Comparison of ENCODE assay signal across 17 mouse cellular contexts in the genomic region with DNA sequence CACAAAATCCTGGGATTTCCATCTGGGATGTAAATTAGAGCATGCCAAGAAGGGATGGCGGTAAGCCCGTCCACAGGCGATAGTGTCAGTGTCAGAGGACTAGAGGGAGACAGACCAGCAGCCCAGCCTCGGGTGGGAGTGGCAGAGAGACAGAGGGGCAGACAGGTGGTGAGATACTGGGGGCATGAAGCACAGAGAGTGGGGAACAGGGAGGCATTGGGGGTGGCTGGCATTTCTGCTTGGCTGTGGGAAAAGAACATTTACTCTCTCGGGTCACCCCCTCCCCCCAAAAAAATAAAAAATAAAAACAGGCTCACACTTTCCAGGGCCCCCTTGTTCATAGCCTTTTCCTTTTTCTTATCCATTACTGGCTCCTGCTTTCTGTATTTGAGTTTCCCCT.
DNase-seq lines count a peak whose midpoint lies in the region; ATAC-seq and TF ChIP-seq lines count a peak whose summit lies in the region.
"Had no signal": no experiment of that assay in that cellular context is flagged by ENCODE, and none has a peak within 500 bp of the region (broad histone marks: within the 10 kb centered on the region; RNA-seq: fewer than 3 reads in every experiment).

No protein-coding gene starts in this region.

- H3K4me2 ChIP-seq in forebrain, embryonic 15.5 days (replicated peaks): no peak overlapping the region
- H3K4me2 ChIP-seq in forebrain, embryonic 13.5 days: no peak overlapping the region
- H3K4me2 ChIP-seq: heart, embryonic 13.5 days; hindbrain, embryonic 15.5 days had no signal

- TF ChIP-seq POLR2A in brain, embryonic 14.5 days (IDR thresholded peaks at IDR 0.05; ENCODE audit: borderline replicate concordance, extremely low read depth, insufficient read depth, insufficient read length, poor library complexity, severe bottlenecking): no peak

- peak overlapping the region; percentile 48; the same call in 1 of the 2 replicates for H3K27ac ChIP-seq in forebrain, embryonic 15.5 days (replicated peaks)
- H3K27ac ChIP-seq in forebrain, embryonic 13.5 days: no peak overlapping the region
- H3K27ac ChIP-seq: embryonic facial prominence, embryonic 10.5 days; heart, embryonic 13.5 days; hindbrain, embryonic 15.5 days had no signal

- H3K4me1 ChIP-seq in forebrain, embryonic 15.5 days: peaks cover 31% of the 10 kb centered on the region
- H3K4me1 ChIP-seq in forebrain, embryonic 13.5 days: peaks cover 36% of the 10 kb centered on the region
- H3K4me1 ChIP-seq: heart, embryonic 13.5 days had no signal

- ATAC-seq in forebrain, embryonic 15.5 days (replicated peaks): no peak
- ATAC-seq in forebrain, embryonic 13.5 days: no peak
- ATAC-seq: intestine, postnatal 0 days had no signal

- peak; percentile 33 for DNase-seq in layer of hippocampus, adult 11-12 months (ENCODE audit: low spot score)
- DNase-seq in layer of hippocampus, adult 9-10 months (ENCODE audit: low spot score): no peak
- peak; percentile 60 for DNase-seq in brain, embryonic 14.5 days (ENCODE audit: low read depth)
- DNase-seq in layer of hippocampus, adult 9-11 months: peak; percentile 46
- no peak for DNase-seq in urinary bladder, postnatal 36 days (ENCODE audit: low spot score in 2 of 2)
- DNase-seq: adrenal gland, adult 2 months; adrenal gland, postnatal 25 days; cerebellum, adult 11 months; cerebellum, adult 9-10 months; gastrocnemius, postnatal 14 days; heart, postnatal 36 days had no signal

- no peaks in the 10 kb centered on the region for H3K9me3 ChIP-seq in forebrain, embryonic 15.5 days
- no peaks in the 10 kb centered on the region for H3K9me3 ChIP-seq in forebrain, embryonic 13.5 days (replicated peaks)
- H3K9me3 ChIP-seq: embryonic facial prominence, embryonic 10.5 days; heart, embryonic 13.5 days; hindbrain, embryonic 15.5 days had no signal

- H3K9ac ChIP-seq in forebrain, embryonic 15.5 days (replicated peaks): no peak overlapping the region
- H3K9ac ChIP-seq in forebrain, embryonic 13.5 days: no peak overlapping the region
- H3K9ac ChIP-seq: heart, embryonic 13.5 days; hindbrain, embryonic 15.5 days had no signal

- no peak overlapping the region for H3K4me3 ChIP-seq in forebrain, embryonic 15.5 days
- H3K4me3 ChIP-seq in forebrain, embryonic 13.5 days: no peak overlapping the region
- H3K4me3 ChIP-seq: embryonic facial prominence, embryonic 10.5 days; heart, embryonic 13.5 days; hindbrain, embryonic 15.5 days had no signal

- no peak for TF ChIP-seq CTCF in brain, embryonic 14.5 days (IDR thresholded peaks at IDR 0.05; ENCODE audit: borderline replicate concordance, extremely low read depth, insufficient read depth, insufficient read length)

- no peaks in the 10 kb centered on the region for H3K36me3 ChIP-seq in forebrain, embryonic 15.5 days
- no peaks in the 10 kb centered on the region for H3K36me3 ChIP-seq in forebrain, embryonic 13.5 days (ENCODE audit: poor library complexity, severe bottlenecking)
- H3K36me3 ChIP-seq: embryonic facial prominence, embryonic 10.5 days; heart, embryonic 13.5 days; hindbrain, embryonic 15.5 days had no signal

- no peaks in the 10 kb centered on the region for H3K27me3 ChIP-seq in forebrain, embryonic 15.5 days
- H3K27me3 ChIP-seq in forebrain, embryonic 13.5 days: no peaks in the 10 kb centered on the region
- H3K27me3 ChIP-seq: heart, embryonic 13.5 days; hindbrain, embryonic 15.5 days had no signal

- WGBS in forebrain, embryonic 15.5 days: 29% methylated on average over 5 of the region's 5 CpGs
- WGBS in forebrain, embryonic 13.5 days: 63% methylated on average over 5 of the region's 5 CpGs

Comparison
In these comparisons a context has a peak if more than half of its experiments do, and no peak if none do; other contexts are left out.
1. DNase-seq: peak in layer of hippocampus, adult 11-12 months (single experiment), brain, embryonic 14.5 days (single experiment) and layer of hippocampus, adult 9-11 months (single experiment); none in layer of hippocampus, adult 9-10 months (single experiment) and urinary bladder, postnatal 36 days (0 of 2).